Comparison of ENCODE assay signal across 27 mouse cellular contexts in genomic region chr9:41429236-41429635, GRCm38 (mm10).
DNase-seq lines count a peak whose midpoint lies in the region; ATAC-seq and TF ChIP-seq lines count a peak whose summit lies in the region.
"Had no signal": no experiment of that assay in that cellular context is flagged by ENCODE, and none has a peak within 500 bp of the region (broad histone marks: within the 10 kb centered on the region; RNA-seq: fewer than 3 reads in every experiment).

No protein-coding gene starts in this region.

- no peak; the same call in 1 of the 2 replicates for ATAC-seq in forebrain, embryonic 14.5 days
- no peak for ATAC-seq in lung, embryonic 14.5 days (ENCODE audit: insufficient read depth)
- no peak for ATAC-seq in neural tube, embryonic 11.5 days (ENCODE audit: insufficient read depth, low FRiP score, low TSS enrichment)
- no peak for ATAC-seq in neural tube, embryonic 15.5 days (ENCODE audit: low FRiP score)
- no peak for ATAC-seq in forebrain, embryonic 16.5 days
- ATAC-seq: intestine, postnatal 0 days had no signal

- H3K9ac ChIP-seq in forebrain, embryonic 14.5 days (ENCODE audit: low read length), result no peak overlapping the region
- H3K9ac ChIP-seq in lung, embryonic 14.5 days, result no peak overlapping the region
- H3K9ac ChIP-seq in neural tube, embryonic 11.5 days (ENCODE audit: low read length), result no peak overlapping the region
- no peak overlapping the region for H3K9ac ChIP-seq in neural tube, embryonic 15.5 days (replicated peaks)
- no peak overlapping the region for H3K9ac ChIP-seq in forebrain, embryonic 16.5 days (replicated peaks; ENCODE audit: low read depth, low read length)
- H3K9ac ChIP-seq: embryonic facial prominence, embryonic 12.5 days; heart, embryonic 13.5 days; liver, embryonic 14.5 days; lung, embryonic 15.5 days; midbrain, embryonic 12.5 days had no signal

- H3K27me3 ChIP-seq in forebrain, embryonic 14.5 days (replicated peaks; ENCODE audit: control insufficient read depth, insufficient read depth, low read length), result no peaks in the 10 kb centered on the region
- H3K27me3 ChIP-seq in forebrain, embryonic 10.5 days (ENCODE audit: poor library complexity, severe bottlenecking), result no peaks in the 10 kb centered on the region
- H3K27me3 ChIP-seq in lung, embryonic 14.5 days (ENCODE audit: insufficient read depth, low read length), result no peaks in the 10 kb centered on the region
- H3K27me3 ChIP-seq in neural tube, embryonic 11.5 days (ENCODE audit: control insufficient read depth, insufficient read depth, low read length), result no peaks in the 10 kb centered on the region
- H3K27me3 ChIP-seq in neural tube, embryonic 15.5 days (replicated peaks), result no peaks in the 10 kb centered on the region
- H3K27me3 ChIP-seq in forebrain, embryonic 16.5 days (replicated peaks; ENCODE audit: control insufficient read depth, insufficient read depth, low read length), result no peaks in the 10 kb centered on the region
- H3K27me3 ChIP-seq: embryonic facial prominence, embryonic 12.5 days; heart, embryonic 13.5 days; lung, embryonic 15.5 days; midbrain, embryonic 12.5 days had no signal

- H3K4me3 ChIP-seq in forebrain, embryonic 14.5 days (ENCODE audit: low read depth, low read length), result no peak overlapping the region
- H3K4me3 ChIP-seq in forebrain, embryonic 10.5 days, result no peak overlapping the region
- H3K4me3 ChIP-seq in lung, embryonic 14.5 days (ENCODE audit: low read depth, low read length), result no peak overlapping the region
- no peak overlapping the region for H3K4me3 ChIP-seq in neural tube, embryonic 11.5 days (ENCODE audit: low read depth, low read length)
- no peak overlapping the region for H3K4me3 ChIP-seq in neural tube, embryonic 15.5 days (replicated peaks)
- no peak overlapping the region for H3K4me3 ChIP-seq in forebrain, embryonic 16.5 days (replicated peaks; ENCODE audit: low read length)
- H3K4me3 ChIP-seq: embryonic facial prominence, embryonic 12.5 days; heart, embryonic 13.5 days; lung, embryonic 15.5 days; midbrain, embryonic 12.5 days had no signal

- TF ChIP-seq CTCF in lung, embryonic 14.5 days (IDR thresholded peaks at IDR 0.05; ENCODE audit: low read depth), result no peak

- WGBS in forebrain, embryonic 14.5 days, result 28% methylated on average over 4 of the region's 4 CpGs
- WGBS in forebrain, embryonic 10.5 days, result 94% methylated on average over 4 of the region's 4 CpGs
- WGBS in lung, embryonic 14.5 days, result 75% methylated on average over 4 of the region's 4 CpGs
- 74% methylated on average over 4 of the region's 4 CpGs for WGBS in neural tube, embryonic 11.5 days
- WGBS in neural tube, embryonic 15.5 days, result 38% methylated on average over 4 of the region's 4 CpGs
- WGBS in forebrain, embryonic 16.5 days, result 28% methylated on average over 4 of the region's 4 CpGs

- peaks cover 20% of the 10 kb centered on the region for H3K4me1 ChIP-seq in forebrain, embryonic 14.5 days (ENCODE audit: control insufficient read depth, insufficient read depth, low read length)
- peaks cover 26% of the 10 kb centered on the region for H3K4me1 ChIP-seq in forebrain, embryonic 10.5 days
- H3K4me1 ChIP-seq in lung, embryonic 14.5 days (ENCODE audit: insufficient read depth), result no peaks in the 10 kb centered on the region
- peaks cover 7% of the 10 kb centered on the region; the same call in 1 of the 2 replicates for H3K4me1 ChIP-seq in neural tube, embryonic 11.5 days (ENCODE audit: control insufficient read depth, insufficient read depth, low read length)
- peaks cover 17% of the 10 kb centered on the region for H3K4me1 ChIP-seq in neural tube, embryonic 15.5 days
- peaks cover 17% of the 10 kb centered on the region for H3K4me1 ChIP-seq in forebrain, embryonic 16.5 days (replicated peaks; ENCODE audit: control insufficient read depth, insufficient read depth, low read length)
- H3K4me1 ChIP-seq: heart, embryonic 13.5 days; lung, embryonic 15.5 days had no signal

- H3K4me2 ChIP-seq in forebrain, embryonic 14.5 days (ENCODE audit: low read length), result no peak overlapping the region
- no peak overlapping the region for H3K4me2 ChIP-seq in lung, embryonic 14.5 days
- H3K4me2 ChIP-seq in neural tube, embryonic 11.5 days (ENCODE audit: low read depth), result no peak overlapping the region
- H3K4me2 ChIP-seq in neural tube, embryonic 15.5 days, result no peak overlapping the region
- no peak overlapping the region for H3K4me2 ChIP-seq in forebrain, embryonic 16.5 days (ENCODE audit: low read length)
- H3K4me2 ChIP-seq: embryonic facial prominence, embryonic 12.5 days; heart, embryonic 13.5 days; lung, embryonic 15.5 days had no signal

- peaks cover 6% of the 10 kb centered on the region; the same call in 1 of the 2 replicates for H3K36me3 ChIP-seq in forebrain, embryonic 14.5 days (ENCODE audit: control insufficient read depth, insufficient read depth, low read length)
- H3K36me3 ChIP-seq in forebrain, embryonic 10.5 days (replicated peaks), result no peaks in the 10 kb centered on the region; the same call in 1 of the 2 replicates
- no peaks in the 10 kb centered on the region for H3K36me3 ChIP-seq in lung, embryonic 14.5 days (ENCODE audit: insufficient read depth)
- H3K36me3 ChIP-seq in neural tube, embryonic 11.5 days (ENCODE audit: control insufficient read depth, insufficient read depth, low read length), result no peaks in the 10 kb centered on the region; the same call in none of the 2 replicates
- H3K36me3 ChIP-seq in neural tube, embryonic 15.5 days, result peaks cover 2% of the 10 kb centered on the region; the same call in 1 of the 2 replicates
- peaks cover 3% of the 10 kb centered on the region for H3K36me3 ChIP-seq in forebrain, embryonic 16.5 days (ENCODE audit: control insufficient read depth, insufficient read depth)
- H3K36me3 ChIP-seq: embryonic facial prominence, embryonic 12.5 days; heart, embryonic 13.5 days; lung, embryonic 15.5 days had no signal

- peak; percentile 65 for DNase-seq in forebrain, embryonic 14.5 days (ENCODE audit: low spot score)
- DNase-seq in forebrain, embryonic 10.5 days (ENCODE audit: extremely low spot score, low spot score), result no peak
- peak; percentile 51 for DNase-seq in lung, embryonic 14.5 days
- DNase-seq in lung, postnatal 4 days, result no peak
- DNase-seq in neural tube, embryonic 11.5 days (ENCODE audit: low spot score), result no peak
- DNase-seq in layer of hippocampus, adult 9-10 months (ENCODE audit: low spot score), result no peak
- DNase-seq: adrenal gland, postnatal 10 days; B cell, adult 2 months; cerebellum, adult 11 months; cerebellum, adult 9-10 months; cerebellum, postnatal 36 days; gastrocnemius, postnatal 10 days; heart, postnatal 10 days; kidney, adult 9 months; kidney, postnatal 10 days; liver; retina, postnatal 1 day; right cerebral cortex, postnatal 14 days; thymus, postnatal 4 days had no signal

- H3K9me3 ChIP-seq in forebrain, embryonic 14.5 days (replicated peaks; ENCODE audit: control insufficient read depth, low read length), result no peaks in the 10 kb centered on the region
- no peaks in the 10 kb centered on the region for H3K9me3 ChIP-seq in forebrain, embryonic 10.5 days
- no peaks in the 10 kb centered on the region for H3K9me3 ChIP-seq in lung, embryonic 14.5 days (ENCODE audit: low read depth, low read length)
- H3K9me3 ChIP-seq in neural tube, embryonic 11.5 days (ENCODE audit: control insufficient read depth, low read length), result no peaks in the 10 kb centered on the region
- H3K9me3 ChIP-seq in neural tube, embryonic 15.5 days (replicated peaks), result no peaks in the 10 kb centered on the region
- H3K9me3 ChIP-seq in forebrain, embryonic 16.5 days (ENCODE audit: control insufficient read depth, low read length), result no peaks in the 10 kb centered on the region
- H3K9me3 ChIP-seq: embryonic facial prominence, embryonic 12.5 days; heart, embryonic 13.5 days; lung, embryonic 15.5 days; midbrain, embryonic 12.5 days had no signal

- H3K27ac ChIP-seq in forebrain, embryonic 14.5 days (ENCODE audit: low read depth, low read length), result no peak overlapping the region
- no peak overlapping the region for H3K27ac ChIP-seq in forebrain, embryonic 10.5 days
- H3K27ac ChIP-seq in lung, embryonic 14.5 days (ENCODE audit: low read depth), result no peak overlapping the region
- H3K27ac ChIP-seq in neural tube, embryonic 11.5 days (ENCODE audit: low read depth, low read length), result 0 out of 2 replicates have a peak overlapping the region, but pooled peaks have one; percentile 21
- no peak overlapping the region for H3K27ac ChIP-seq in neural tube, embryonic 15.5 days (replicated peaks)
- 0 out of 2 replicates have a peak overlapping the region, but pooled peaks have one; percentile 3 for H3K27ac ChIP-seq in forebrain, embryonic 16.5 days (ENCODE audit: low read length)
- H3K27ac ChIP-seq: embryonic facial prominence, embryonic 12.5 days; heart, embryonic 13.5 days; liver, embryonic 14.5 days; lung, embryonic 15.5 days had no signal

Comparison
In these comparisons a context has a peak if more than half of its experiments do, and no peak if none do; other contexts are left out.
1. DNase-seq: peak in forebrain, embryonic 14.5 days (single experiment) and lung, embryonic 14.5 days (single experiment); none in forebrain, embryonic 10.5 days (single experiment), lung, postnatal 4 days (0 of 2), neural tube, embryonic 11.5 days (single experiment) and layer of hippocampus, adult 9-10 months (single experiment).
2. H3K27ac ChIP-seq: peak in neural tube, embryonic 11.5 days (single experiment) and forebrain, embryonic 16.5 days (single experiment); none in forebrain, embryonic 14.5 days (single experiment), forebrain, embryonic 10.5 days (single experiment), lung, embryonic 14.5 days (single experiment) and neural tube, embryonic 15.5 days (single experiment).